Mouse (Mus musculus): Measurements from ENCODE around the gene Bmpr1b. TPM values are rescaled to one million over a fixed set of nuclear protein-coding genes. Genes with fewer than 3 reads are reported as not detected.

The Bmpr1b gene
- polyA plus RNA-seq, 1 experiment = 0.25 TPM

GRCm38 (mm10) chr3:142089684-142090083 lies 79.5 kb downstream of the Bmpr1b start:
- no peaks in the 10 kb centered on the region for H3K27me3 ChIP-seq (ENCODE audit: control insufficient read depth, insufficient read depth, low read length, poor library complexity, severe bottlenecking)
- no peaks in the 10 kb centered on the region for H3K36me3 ChIP-seq (ENCODE audit: control insufficient read depth, insufficient read depth, low read length, poor library complexity, severe bottlenecking)
- no peak overlapping the region for H3K9ac ChIP-seq (ENCODE audit: low read depth, poor library complexity, severe bottlenecking)
- H3K27ac ChIP-seq (ENCODE audit: insufficient read depth, low read length) = no peak overlapping the region
- H3K9me3 ChIP-seq (replicated peaks; ENCODE audit: control insufficient read depth, insufficient read depth, low read length, poor library complexity, severe bottlenecking) = no peaks in the 10 kb centered on the region
- no peak for TF ChIP-seq CTCF (IDR thresholded peaks at IDR 0.05; ENCODE audit: low read depth, low read length)
- H3K4me1 ChIP-seq (ENCODE audit: control insufficient read depth, insufficient read depth, low read length) = no peaks in the 10 kb centered on the region
- H3K4me3 ChIP-seq (ENCODE audit: low read depth, low read length) = no peak overlapping the region

DNA sequence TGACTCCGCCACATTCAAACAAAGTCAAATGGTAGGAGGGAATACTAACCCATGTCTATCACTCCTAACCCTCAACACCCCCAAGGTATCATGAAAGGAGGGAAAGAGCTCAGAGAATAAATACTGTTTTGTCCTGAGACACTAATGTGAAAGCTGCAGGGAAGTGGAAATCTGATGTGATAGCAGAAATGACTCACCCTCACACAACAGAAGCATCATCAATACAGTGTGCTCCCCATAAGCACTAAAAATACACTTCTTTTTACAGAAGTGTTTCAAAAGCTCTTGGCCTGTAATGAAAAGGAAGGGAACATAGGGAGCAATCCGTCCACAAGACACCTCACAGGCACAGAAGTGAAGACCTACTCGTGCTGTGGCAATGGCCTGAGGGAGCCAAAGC lies 83.3 kb downstream of the Bmpr1b start:
- Histone ChIP-seq H3K27ac (ENCODE audit: insufficient read depth, low read length) (no peak overlapping the region), H3K9ac (ENCODE audit: low read depth, poor library complexity, severe bottlenecking) (no peak overlapping the region), H3K4me3 (ENCODE audit: low read depth, low read length) (no peak overlapping the region), H3K9me3 (replicated peaks; ENCODE audit: control insufficient read depth, insufficient read depth, low read length, poor library complexity, severe bottlenecking) (no peaks in the 10 kb centered on the region), H3K36me3 (ENCODE audit: control insufficient read depth, insufficient read depth, low read length, poor library complexity, severe bottlenecking) (no peaks in the 10 kb centered on the region), H3K4me1 (ENCODE audit: control insufficient read depth, insufficient read depth, low read length) (no peaks in the 10 kb centered on the region), H3K27me3 (ENCODE audit: control insufficient read depth, insufficient read depth, low read length, poor library complexity, severe bottlenecking) (no peaks in the 10 kb centered on the region)
- TF ChIP-seq EP300 (IDR thresholded peaks at IDR 0.05; ENCODE audit: insufficient read depth, low read depth, low read length) (no peak), CTCF (IDR thresholded peaks at IDR 0.05; ENCODE audit: low read depth, low read length) (no peak), POLR2A (IDR thresholded peaks at IDR 0.05; ENCODE audit: insufficient read depth, low read length) (no peak)

DNA sequence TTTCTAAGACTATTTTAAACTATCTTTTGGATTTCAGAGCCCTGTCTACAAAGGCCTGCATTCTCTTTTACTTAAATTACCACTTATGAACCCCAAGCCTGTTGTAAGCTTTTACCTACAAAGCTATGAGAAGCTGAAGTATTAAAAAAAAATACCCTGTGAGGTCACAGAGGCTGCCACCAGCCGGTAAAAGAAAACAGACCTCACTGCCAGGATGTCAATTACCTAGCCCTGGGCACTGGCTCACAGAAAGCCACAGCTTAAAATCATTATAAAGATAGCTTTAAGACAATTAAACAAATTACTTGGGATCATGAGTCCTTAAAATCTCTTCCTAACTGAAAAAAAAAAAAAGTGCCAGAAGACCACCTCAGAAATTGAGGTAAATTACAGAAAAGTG lies 85.1 kb downstream of the Bmpr1b start:
- Histone ChIP-seq H3K27me3 (ENCODE audit: control insufficient read depth, insufficient read depth, low read length, poor library complexity, severe bottlenecking) (no peaks in the 10 kb centered on the region), H3K9ac (ENCODE audit: low read depth, poor library complexity, severe bottlenecking) (no peak overlapping the region), H3K4me3 (ENCODE audit: low read depth, low read length) (no peak overlapping the region), H3K4me1 (ENCODE audit: control insufficient read depth, insufficient read depth, low read length) (no peaks in the 10 kb centered on the region), H3K36me3 (ENCODE audit: control insufficient read depth, insufficient read depth, low read length, poor library complexity, severe bottlenecking) (no peaks in the 10 kb centered on the region), H3K9me3 (replicated peaks; ENCODE audit: control insufficient read depth, insufficient read depth, low read length, poor library complexity, severe bottlenecking) (no peaks in the 10 kb centered on the region), H3K27ac (ENCODE audit: insufficient read depth, low read length) (no peak overlapping the region)
- TF ChIP-seq CTCF (IDR thresholded peaks at IDR 0.05; ENCODE audit: low read depth, low read length) (no peak), POLR2A (IDR thresholded peaks at IDR 0.05; ENCODE audit: insufficient read depth, low read length) (no peak), EP300 (IDR thresholded peaks at IDR 0.05; ENCODE audit: insufficient read depth, low read depth, low read length) (no peak)

DNA sequence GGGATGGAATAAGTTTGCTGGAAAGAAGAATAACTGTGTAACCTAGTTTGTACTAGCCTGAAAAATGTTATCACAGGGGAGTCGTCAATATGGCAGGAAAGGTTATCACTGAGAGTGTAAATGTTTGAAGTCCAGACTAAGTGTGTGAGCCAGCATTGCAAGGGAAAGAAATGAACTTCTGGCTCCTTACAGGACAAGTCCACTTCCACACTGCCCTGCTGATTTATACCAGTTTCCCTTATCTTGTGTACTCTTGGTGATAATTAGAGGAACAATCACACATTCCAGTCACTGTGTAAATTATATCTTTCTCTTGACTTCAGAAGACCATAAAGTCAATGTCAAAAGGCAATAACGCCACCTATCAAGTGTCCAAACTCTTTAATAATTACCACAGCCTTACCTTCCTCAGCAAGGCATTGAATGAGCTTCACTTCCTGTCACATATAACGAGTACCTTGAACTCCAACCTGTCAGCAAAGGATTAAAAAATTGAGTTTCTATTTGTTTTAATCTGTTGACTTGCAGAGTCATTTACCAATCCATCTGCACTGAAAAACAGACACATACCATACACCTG lies 91.4 kb downstream of the Bmpr1b start:
- H3K36me3 ChIP-seq (ENCODE audit: control insufficient read depth, insufficient read depth, low read length, poor library complexity, severe bottlenecking) = no peaks in the 10 kb centered on the region
- H3K4me1 ChIP-seq (ENCODE audit: control insufficient read depth, insufficient read depth, low read length) = no peaks in the 10 kb centered on the region
- H3K27me3 ChIP-seq (ENCODE audit: control insufficient read depth, insufficient read depth, low read length, poor library complexity, severe bottlenecking) = no peaks in the 10 kb centered on the region
- TF ChIP-seq POLR2A (IDR thresholded peaks at IDR 0.05; ENCODE audit: insufficient read depth, low read length) (no peak), EP300 (IDR thresholded peaks at IDR 0.05; ENCODE audit: insufficient read depth, low read depth, low read length) (no peak), CTCF (IDR thresholded peaks at IDR 0.05; ENCODE audit: low read depth, low read length) (no peak)
- H3K27ac ChIP-seq (ENCODE audit: insufficient read depth, low read length) = no peak overlapping the region
- H3K9me3 ChIP-seq (replicated peaks; ENCODE audit: control insufficient read depth, insufficient read depth, low read length, poor library complexity, severe bottlenecking) = no peaks in the 10 kb centered on the region
- H3K4me3 ChIP-seq (ENCODE audit: low read depth, low read length) = no peak overlapping the region
- no peak overlapping the region for H3K9ac ChIP-seq (ENCODE audit: low read depth, poor library complexity, severe bottlenecking)

DNA sequence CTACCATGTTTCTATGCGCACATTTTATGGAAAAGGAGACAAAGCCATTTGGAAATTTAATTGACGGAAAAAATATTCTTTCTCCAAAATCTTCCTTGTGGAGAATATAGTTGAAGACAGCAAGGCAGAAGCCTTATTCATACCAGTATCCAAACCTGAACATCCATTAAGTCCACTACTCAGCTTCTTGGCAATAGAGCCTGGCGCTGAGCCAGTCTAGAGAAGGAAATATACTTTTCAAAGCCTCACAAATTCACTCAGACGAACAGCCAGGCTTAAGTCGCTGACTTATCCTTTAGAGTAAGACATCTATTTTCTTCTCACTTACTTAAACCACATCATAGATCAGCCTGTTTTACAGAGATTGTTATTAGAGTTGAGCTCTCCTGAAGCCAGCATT lies 97.6 kb downstream of the Bmpr1b start:
- H3K4me3 ChIP-seq (ENCODE audit: low read depth, low read length) = no peak overlapping the region
- no peaks in the 10 kb centered on the region for H3K36me3 ChIP-seq (ENCODE audit: control insufficient read depth, insufficient read depth, low read length, poor library complexity, severe bottlenecking)
- TF ChIP-seq POLR2A (IDR thresholded peaks at IDR 0.05; ENCODE audit: insufficient read depth, low read length) (no peak), CTCF (IDR thresholded peaks at IDR 0.05; ENCODE audit: low read depth, low read length) (no peak), EP300 (IDR thresholded peaks at IDR 0.05; ENCODE audit: insufficient read depth, low read depth, low read length) (no peak)
- no peak overlapping the region for H3K27ac ChIP-seq (ENCODE audit: insufficient read depth, low read length)
- no peaks in the 10 kb centered on the region for H3K27me3 ChIP-seq (ENCODE audit: control insufficient read depth, insufficient read depth, low read length, poor library complexity, severe bottlenecking)
- H3K4me1 ChIP-seq (ENCODE audit: control insufficient read depth, insufficient read depth, low read length) = no peaks in the 10 kb centered on the region
- H3K9ac ChIP-seq (ENCODE audit: low read depth, poor library complexity, severe bottlenecking) = no peak overlapping the region
- no peaks in the 10 kb centered on the region for H3K9me3 ChIP-seq (replicated peaks; ENCODE audit: control insufficient read depth, insufficient read depth, low read length, poor library complexity, severe bottlenecking)

DNA sequence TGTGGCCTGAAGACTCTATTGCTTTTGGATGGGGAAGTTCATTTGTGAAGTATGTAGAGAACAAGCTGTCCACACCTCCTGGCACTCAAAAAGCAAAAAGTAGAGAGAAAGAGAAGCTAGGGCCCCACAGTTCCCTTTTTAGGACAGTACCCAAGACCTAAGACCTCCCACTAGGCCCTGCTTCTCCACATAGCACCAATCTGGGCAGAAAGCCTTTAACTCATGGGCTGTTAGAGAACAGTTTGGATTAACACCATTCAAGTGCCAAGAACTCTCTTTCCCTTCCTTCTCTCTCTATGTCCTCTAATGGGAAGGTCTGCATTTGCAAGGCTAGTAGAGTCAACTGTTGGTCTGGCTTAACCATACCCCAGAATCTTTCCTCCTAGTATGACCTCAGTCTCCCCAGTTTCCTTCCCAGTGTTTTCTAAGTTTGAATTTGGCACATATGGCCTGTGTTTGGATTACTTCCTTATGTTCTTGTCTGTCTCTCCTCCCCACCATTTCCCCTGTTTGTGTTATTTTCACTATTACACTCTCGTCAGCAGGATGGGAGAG lies 102.4 kb downstream of the Bmpr1b start:
- no peak for TF ChIP-seq POLR2A (IDR thresholded peaks at IDR 0.05; ENCODE audit: insufficient read depth, low read length)
- Histone ChIP-seq H3K9me3 (replicated peaks; ENCODE audit: control insufficient read depth, insufficient read depth, low read length, poor library complexity, severe bottlenecking) (no peaks in the 10 kb centered on the region), H3K36me3 (ENCODE audit: control insufficient read depth, insufficient read depth, low read length, poor library complexity, severe bottlenecking) (no peaks in the 10 kb centered on the region), H3K4me1 (ENCODE audit: control insufficient read depth, insufficient read depth, low read length) (no peaks in the 10 kb centered on the region), H3K27me3 (ENCODE audit: control insufficient read depth, insufficient read depth, low read length, poor library complexity, severe bottlenecking) (no peaks in the 10 kb centered on the region), H3K27ac (ENCODE audit: insufficient read depth, low read length) (no peak overlapping the region), H3K9ac (ENCODE audit: low read depth, poor library complexity, severe bottlenecking) (no peak overlapping the region), H3K4me3 (ENCODE audit: low read depth, low read length) (no peak overlapping the region)

Data from ES-Bruce4 (cell line).